Mouse (Mus musculus) myocyte (in vitro differentiated cells): Measurements from ENCODE around the gene Hist1h2bj. TPM values are rescaled to one million over a fixed set of nuclear protein-coding genes. Genes with fewer than 3 reads are reported as not detected.
"Not testable (repeated sequence)": the region's sequence is repeated elsewhere in the genome, so short reads cannot be mapped to it uniquely, and the experiment has no call there.

Experiments used
- H3K27me3 ChIP-seq: one replicate; pipeline ENCODE4 v1.6.1; 2011; ENCODE audit not compliant: control insufficient read depth, insufficient read depth, insufficient read length
- H3K36me3 ChIP-seq: one replicate; pipeline ENCODE4 v1.6.1; 2011; ENCODE audit not compliant: control insufficient read depth, insufficient read depth
- H3K4me2 ChIP-seq: one replicate; pipeline ENCODE4 v1.6.1; 2011; ENCODE audit warnings: low read depth, control low read depth
- H3K4me3 ChIP-seq: one replicate; pipeline ENCODE4 v1.5.1; 2011; ENCODE audit warnings: mild to moderate bottlenecking, control low read depth, moderate library complexity
- H3K79me2 ChIP-seq: one replicate; pipeline ENCODE4 v1.6.1; 2011; ENCODE audit not compliant: control insufficient read depth, insufficient read depth
- H3ac ChIP-seq: one replicate; pipeline ENCODE4 v1.6.1; 2011; ENCODE audit not compliant: control insufficient read depth, insufficient read length
- CEBPB ChIP-seq: IDR thresholded peaks from 2 replicates; pipeline ENCODE4 v1.6.1; 2011; ENCODE audit warnings: mild to moderate bottlenecking, moderate library complexity; ENCODE audit not compliant: poor library complexity, insufficient read depth, severe bottlenecking
- E2F4 ChIP-seq: IDR thresholded peaks from one replicate; pipeline ENCODE4 v1.6.1; 2011; ENCODE audit warnings: mild to moderate bottlenecking, control low read depth, moderate library complexity; ENCODE audit not compliant: insufficient read depth
- MAX ChIP-seq: IDR thresholded peaks from one replicate; pipeline ENCODE4 v1.6.1; 2011; ENCODE audit warnings: low read depth, mild to moderate bottlenecking, control low read depth
- MYOD1 ChIP-seq, 3 experiments: IDR thresholded peaks; one replicate each; pipeline ENCODE4 v1.6.1; 2011; ENCODE audit warnings: control low read depth in 2 of 3, low read depth in 2 of 3, mild to moderate bottlenecking in 2 of 3, moderate library complexity in 1 of 3; ENCODE audit not compliant: insufficient read length in 2 of 3, control insufficient read depth in 1 of 3
- MYOG ChIP-seq, 3 experiments: IDR thresholded peaks; one replicate each; pipeline ENCODE4 v1.6.1; 2011; ENCODE audit warnings: control low read depth in 2 of 3, low read depth in 2 of 3, mild to moderate bottlenecking in 2 of 3; ENCODE audit not compliant: insufficient read length in 2 of 3, control insufficient read depth in 1 of 3, insufficient read depth in 1 of 3
- POLR2A ChIP-seq: IDR thresholded peaks from one replicate; pipeline ENCODE4 v1.6.1; 2011; ENCODE audit warnings: low read depth, mild to moderate bottlenecking, control low read depth, moderate library complexity; ENCODE audit not compliant: insufficient read length
- POLR2AphosphoS2 ChIP-seq: IDR thresholded peaks from one replicate; pipeline ENCODE4 v1.6.1; 2011; ENCODE audit warnings: low read depth, control low read depth; ENCODE audit not compliant: insufficient read length
- REST ChIP-seq: IDR thresholded peaks from one replicate; pipeline ENCODE4 v1.6.1; 2011; ENCODE audit warnings: mild to moderate bottlenecking, control low read depth, moderate library complexity; ENCODE audit not compliant: insufficient read depth, insufficient read length
- SRF ChIP-seq: IDR thresholded peaks from one replicate; pipeline ENCODE4 v1.6.1; 2011; ENCODE audit warnings: low read depth; ENCODE audit not compliant: control insufficient read depth, insufficient read length
- TCF12 ChIP-seq: IDR thresholded peaks from one replicate; pipeline ENCODE4 v1.6.1; 2011; ENCODE audit warnings: mild to moderate bottlenecking, control low read depth; ENCODE audit not compliant: poor library complexity, insufficient read depth, severe bottlenecking
- TCF3 ChIP-seq: IDR thresholded peaks from one replicate; pipeline ENCODE4 v1.6.1; 2011; ENCODE audit warnings: low read depth, control low read depth; ENCODE audit not compliant: insufficient read length
- USF1 ChIP-seq: IDR thresholded peaks from one replicate; pipeline ENCODE4 v1.6.1; 2011; ENCODE audit warnings: low read depth, mild to moderate bottlenecking, control low read depth, moderate library complexity
- polyA plus RNA-seq: library from polyadenylated mRNA; unstranded; fragments of >200 nt; fragmentation: generic; extraction: Trizol; gene quantifications from one replicate; pipeline ENCODE4 v1.2.1, GENCODE M21; 2012; ENCODE audit warnings: missing spikeins

Hist1h2bj gene
- polyA plus RNA-seq, 1 experiment, result 3.4 TPM

GRCm38 (mm10) chr13:22053754-22054153, 10.7 kb downstream of the Hist1h2bj start:
- no peak overlapping the region for H3K4me3 ChIP-seq
- H3K4me2 ChIP-seq, result no peak overlapping the region
- TF ChIP-seq SRF (no peak), MAX (no peak), POLR2A (no peak), E2F4 (no peak), CEBPB (no peak), USF1 (no peak), TCF3 (no peak), MYOD1 (IDR thresholded peaks at IDR 0.05; ENCODE audit: control insufficient read depth in 1 of 3, insufficient read length in 2 of 3, low read depth in 2 of 3) (no peak), REST (no peak), MYOG (IDR thresholded peaks at IDR 0.05; ENCODE audit: control insufficient read depth in 1 of 3, insufficient read depth in 1 of 3, insufficient read length in 2 of 3, low read depth in 2 of 3) (no peak), POLR2AphosphoS2 (no peak), TCF12 (no peak)
- no peaks in the 10 kb centered on the region for H3K79me2 ChIP-seq
- H3ac ChIP-seq, result no peak overlapping the region
- no peaks in the 10 kb centered on the region for H3K27me3 ChIP-seq
- H3K36me3 ChIP-seq, result no peaks in the 10 kb centered on the region

GRCm38 (mm10) chr13:22061422-22061821, 18.4 kb downstream of the Hist1h2bj start:
- no peaks in the 10 kb centered on the region for H3K27me3 ChIP-seq
- TF ChIP-seq MYOG (IDR thresholded peaks at IDR 0.05; ENCODE audit: control insufficient read depth in 1 of 3, insufficient read depth in 1 of 3, insufficient read length in 2 of 3, low read depth in 2 of 3) (no peak), REST (no peak), CEBPB (no peak), SRF (no peak), MYOD1 (IDR thresholded peaks at IDR 0.05; ENCODE audit: control insufficient read depth in 1 of 3, insufficient read length in 2 of 3, low read depth in 2 of 3) (no peak), TCF12 (no peak), USF1 (no peak)
- H3K36me3 ChIP-seq, result no peaks in the 10 kb centered on the region
- no peak overlapping the region for H3ac ChIP-seq
- no peak overlapping the region for H3K4me3 ChIP-seq
- H3K79me2 ChIP-seq, result no peaks in the 10 kb centered on the region
- H3K4me2 ChIP-seq, result no peak overlapping the region

- no peaks in the 10 kb centered on the region for H3K27me3 ChIP-seq
- H3K36me3 ChIP-seq, result no peaks in the 10 kb centered on the region
- H3K4me2 ChIP-seq, result no peak overlapping the region
- no peak overlapping the region for H3ac ChIP-seq
- TF ChIP-seq TCF3 (no peak), REST (no peak), TCF12 (no peak), USF1 (no peak), E2F4 (no peak), MAX (no peak), MYOD1 (IDR thresholded peaks at IDR 0.05; ENCODE audit: control insufficient read depth in 1 of 3, insufficient read length in 2 of 3, low read depth in 2 of 3) (no peak), CEBPB (no peak), POLR2AphosphoS2 (no peak), POLR2A (no peak), SRF (no peak), MYOG (IDR thresholded peaks at IDR 0.05; ENCODE audit: control insufficient read depth in 1 of 3, insufficient read depth in 1 of 3, insufficient read length in 2 of 3, low read depth in 2 of 3) (no peak)
- no peaks in the 10 kb centered on the region for H3K79me2 ChIP-seq
- H3K4me3 ChIP-seq, result no peak overlapping the region
Measured at GRCm38 (mm10) chr13:22063468-22063867, 20.5 kb downstream of the Hist1h2bj start.

GRCm38 (mm10) chr13:22084140-22084539, 41.1 kb downstream of the Hist1h2bj start, which contains the start of gene Vmn1r188:
TSS of gene Vmn1r188 (plus strand) at chr13:22084440.
- H3K4me2 ChIP-seq, H3K27me3 ChIP-seq, H3K79me2 ChIP-seq, H3K4me3 ChIP-seq, H3K36me3 ChIP-seq, H3ac ChIP-seq: not testable (repeated sequence)

Other genes starting within 250 kb of the Hist1h2bj start
- 72.0 TPM for gene Hist1h2bq, start 233.0 kb upstream of the Hist1h2bj start, polyA plus RNA-seq
- gene Hist1h2ao, start 232.7 kb upstream of the Hist1h2bj start, polyA plus RNA-seq, result not detected
- gene Hist1h4m, start 231.5 kb upstream of the Hist1h2bj start, polyA plus RNA-seq, result not detected
- 19.7 TPM for gene Hist1h4n, start 211.0 kb upstream of the Hist1h2bj start, polyA plus RNA-seq
- 730 TPM for gene Hist1h2ap, start 209.7 kb upstream of the Hist1h2bj start, polyA plus RNA-seq
- 71.7 TPM for gene Hist1h2br, start 209.5 kb upstream of the Hist1h2bj start, polyA plus RNA-seq
- 0.89 TPM for gene Zfp184, start 98.1 kb upstream of the Hist1h2bj start, polyA plus RNA-seq
- gene Pom121l2, start 62.0 kb upstream of the Hist1h2bj start, polyA plus RNA-seq, result not detected
- 0.34 TPM for gene Prss16, start 33.5 kb upstream of the Hist1h2bj start, polyA plus RNA-seq
- 2.2 TPM for gene Hist1h2ah, start 7.6 kb upstream of the Hist1h2bj start, polyA plus RNA-seq
- gene Hist1h2bk, start 7.3 kb upstream of the Hist1h2bj start, polyA plus RNA-seq, result 8.2 TPM
- gene Hist1h4i, start 1.9 kb upstream of the Hist1h2bj start, polyA plus RNA-seq, result 31.0 TPM
- gene Hist1h2ag, start 270 bp upstream of the Hist1h2bj start, polyA plus RNA-seq, result 4.1 TPM
- not detected for gene Vmn1r188, start 41.2 kb downstream of the Hist1h2bj start, polyA plus RNA-seq
- not detected for gene Vmn1r189, start 62.6 kb downstream of the Hist1h2bj start, polyA plus RNA-seq
- not detected for gene Vmn1r191, start 140.8 kb downstream of the Hist1h2bj start, polyA plus RNA-seq
- gene Vmn1r192, start 147.9 kb downstream of the Hist1h2bj start, polyA plus RNA-seq, result not detected
- gene Vmn1r193, start 179.9 kb downstream of the Hist1h2bj start, polyA plus RNA-seq, result not detected
- gene Vmn1r194, start 201.0 kb downstream of the Hist1h2bj start, polyA plus RNA-seq, result not detected
- not detected for gene Vmn1r195, start 227.3 kb downstream of the Hist1h2bj start, polyA plus RNA-seq
- gene Vmn1r196, start 246.7 kb downstream of the Hist1h2bj start, polyA plus RNA-seq, result not detected